Mouse (Mus musculus) granulocyte monocyte progenitor cell, adult 5-6 weeks (primary cell): ENCODE results near the gene Kcnmb3. TPM values are rescaled to one million over a fixed set of nuclear protein-coding genes. Genes with fewer than 3 reads are reported as not detected.

Experiments
- ATAC-seq: replicated peaks from 2 replicates; pipeline ENCODE4 v1.8.0; 2016; ENCODE audit warnings: mild to moderate bottlenecking, moderate TSS enrichment, inconsistent platforms; ENCODE audit not compliant: poor library complexity, severe bottlenecking
- total RNA-seq, 2 experiments: library from RNA; stranded (forward) in 1 of 2; stranded (reverse) in 1 of 2; fragments of 200-712, 200-1000 nt in 1 of 2; fragments of >200 nt in 1 of 2; fragmentation: Nextera tagmentation in 1 of 2; gene quantifications; 2 replicates each; pipeline ENCODE4 v1.2.3; 2014 to 2017

Gene Kcnmb3
- total RNA-seq, 2 experiments from 2014 or later, result not detected

- ATAC-seq, result no peak
Observed at GRCm38 (mm10) chr3:32495856-32496710, 4.1 kb upstream of the Kcnmb3 start.

- no peak for ATAC-seq
Observed at GRCm38 (mm10) chr3:32495088-32495770, 3.2 kb upstream of the Kcnmb3 start.

- 0 out of 2 replicates have a peak, but pooled peaks have one; percentile 20 for ATAC-seq
Observed at GRCm38 (mm10) chr3:32494387-32495087, 2.5 kb upstream of the Kcnmb3 start.

- ATAC-seq, result no peak
Observed at GRCm38 (mm10) chr3:32490928-32491315, 1.1 kb downstream of the Kcnmb3 start.

GRCm38 (mm10) chr3:32490076-32490927 lies 1.7 kb downstream of the Kcnmb3 start:
- no peak for ATAC-seq

GRCm38 (mm10) chr3:32488172-32488571 lies 3.9 kb downstream of the Kcnmb3 start:
- no peak for ATAC-seq

- ATAC-seq, result no peak
Observed at GRCm38 (mm10) chr3:32486543-32486942, 5.5 kb downstream of the Kcnmb3 start.

- no peak for ATAC-seq
Observed at GRCm38 (mm10) chr3:32483035-32483434, 9.0 kb downstream of the Kcnmb3 start.

GRCm38 (mm10) chr3:32479961-32480360 lies 12.1 kb downstream of the Kcnmb3 start:
- ATAC-seq, result no peak

GRCm38 (mm10) chr3:32473184-32473583 lies 18.8 kb downstream of the Kcnmb3 start:
- ATAC-seq, result no peak

GRCm38 (mm10) chr3:32472191-32472900 lies 19.7 kb downstream of the Kcnmb3 start:
- no peak for ATAC-seq

- ATAC-seq, result no peak
Observed at GRCm38 (mm10) chr3:32471098-32471497, 20.9 kb downstream of the Kcnmb3 start.

- ATAC-seq, result no peak
Observed at GRCm38 (mm10) chr3:32470449-32470848, 21.6 kb downstream of the Kcnmb3 start.

GRCm38 (mm10) chr3:32468411-32468810 lies 23.6 kb downstream of the Kcnmb3 start:
- ATAC-seq, result no peak

GRCm38 (mm10) chr3:32467321-32467720 lies 24.7 kb downstream of the Kcnmb3 start:
- no peak for ATAC-seq

GRCm38 (mm10) chr3:32459777-32460176 lies 32.3 kb downstream of the Kcnmb3 start:
- ATAC-seq, result peak; percentile 68

- ATAC-seq, result no peak
Observed at GRCm38 (mm10) chr3:32454329-32455021, 37.6 kb downstream of the Kcnmb3 start.

- no peak for ATAC-seq
Observed at GRCm38 (mm10) chr3:32441710-32442109, 50.3 kb downstream of the Kcnmb3 start.

- ATAC-seq, result no peak
Observed at GRCm38 (mm10) chr3:32438716-32439115, 53.3 kb downstream of the Kcnmb3 start.
